ENCODE assay signal across 7 mouse cellular contexts in genomic region chr13:49421959-49422358, GRCm38 (mm10). TPM values are rescaled to one million over a fixed set of nuclear protein-coding genes. Genes with fewer than 3 reads are reported as not detected.
DNase-seq lines count a peak whose midpoint lies in the region; ATAC-seq and TF ChIP-seq lines count a peak whose summit lies in the region.

No protein-coding gene starts in this region.

- no peaks in the 10 kb centered on the region for H3K9me3 ChIP-seq in neural tube, embryonic 11.5 days (ENCODE audit: control insufficient read depth, low read length)
- H3K9me3 ChIP-seq in limb, embryonic 14.5 days (ENCODE audit: control insufficient read depth, low read length), result no peaks in the 10 kb centered on the region
- no peaks in the 10 kb centered on the region for H3K9me3 ChIP-seq in stomach, embryonic 16.5 days (replicated peaks; ENCODE audit: control insufficient read depth, low read length)

- H3K27me3 ChIP-seq in neural tube, embryonic 11.5 days (ENCODE audit: control insufficient read depth, insufficient read depth, low read length), result no peaks in the 10 kb centered on the region
- no peaks in the 10 kb centered on the region for H3K27me3 ChIP-seq in limb, embryonic 14.5 days (ENCODE audit: control insufficient read depth, insufficient read depth, low read length)
- no peaks in the 10 kb centered on the region for H3K27me3 ChIP-seq in stomach, embryonic 16.5 days (ENCODE audit: control insufficient read depth, insufficient read depth, low read length)

- H3K4me2 ChIP-seq in neural tube, embryonic 11.5 days (ENCODE audit: low read depth), result peak overlapping the region; percentile 93
- H3K4me2 ChIP-seq in limb, embryonic 14.5 days (replicated peaks; ENCODE audit: low read depth, low read length, severe bottlenecking), result peak overlapping the region; percentile 86
- H3K4me2 ChIP-seq in stomach, embryonic 16.5 days (ENCODE audit: low read depth, low read length), result peak overlapping the region; percentile 95

- peak overlapping the region; percentile 86 for H3K4me3 ChIP-seq in neural tube, embryonic 11.5 days (ENCODE audit: low read depth, low read length)
- H3K4me3 ChIP-seq in embryonic fibroblast, embryonic 13.5 days (ENCODE audit: insufficient read depth, low read length), result peak overlapping the region; percentile 72
- peak overlapping the region; percentile 89 for H3K4me3 ChIP-seq in limb, embryonic 14.5 days (replicated peaks; ENCODE audit: low read length)
- peak overlapping the region; percentile 93 for H3K4me3 ChIP-seq in stomach, embryonic 16.5 days (replicated peaks; ENCODE audit: low read length)

- DNase-seq in neural tube, embryonic 11.5 days (ENCODE audit: low spot score), result no peak
- DNase-seq in neural tube, embryonic 10.5 days (ENCODE audit: extremely low spot score, low spot score), result no peak
- DNase-seq in limb, embryonic 14.5 days (ENCODE audit: low spot score), result no peak
- no peak for DNase-seq in left cerebral cortex, adult 8-10 months (ENCODE audit: low spot score in 2 of 2)

- H3K27ac ChIP-seq in neural tube, embryonic 11.5 days (ENCODE audit: low read depth, low read length), result no peak overlapping the region
- no peak overlapping the region for H3K27ac ChIP-seq in embryonic fibroblast, embryonic 13.5 days (ENCODE audit: insufficient read depth, low read length)
- no peak overlapping the region for H3K27ac ChIP-seq in limb, embryonic 14.5 days (replicated peaks; ENCODE audit: low read depth, low read length)
- peak overlapping the region; percentile 70; the same call in 1 of the 2 replicates for H3K27ac ChIP-seq in stomach, embryonic 16.5 days (ENCODE audit: low read length)

- WGBS in neural tube, embryonic 11.5 days, result 25% methylated on average over 4 of the region's 4 CpGs
- 21% methylated on average over 4 of the region's 4 CpGs for WGBS in limb, embryonic 14.5 days
- 16% methylated on average over 4 of the region's 4 CpGs for WGBS in stomach, embryonic 16.5 days

- H3K9ac ChIP-seq in neural tube, embryonic 11.5 days (ENCODE audit: low read length), result peak overlapping the region; percentile 75
- H3K9ac ChIP-seq in limb, embryonic 14.5 days (ENCODE audit: low read depth, low read length, severe bottlenecking), result peak overlapping the region; percentile 70
- peak overlapping the region; percentile 90 for H3K9ac ChIP-seq in stomach, embryonic 16.5 days (ENCODE audit: low read length)

- no peak for TF ChIP-seq CTCF in embryonic fibroblast, embryonic 13.5 days (IDR thresholded peaks at IDR 0.05; ENCODE audit: borderline replicate concordance, insufficient read depth, low read length)

- no peaks in the 10 kb centered on the region for H3K36me3 ChIP-seq in neural tube, embryonic 11.5 days (ENCODE audit: control insufficient read depth, insufficient read depth, low read length)
- H3K36me3 ChIP-seq in limb, embryonic 14.5 days (ENCODE audit: control insufficient read depth, insufficient read depth, low read length), result no peaks in the 10 kb centered on the region
- no peaks in the 10 kb centered on the region for H3K36me3 ChIP-seq in stomach, embryonic 16.5 days (ENCODE audit: control insufficient read depth, insufficient read depth, low read length)

- peaks cover 11% of the 10 kb centered on the region for H3K4me1 ChIP-seq in neural tube, embryonic 11.5 days (ENCODE audit: control insufficient read depth, insufficient read depth, low read length)
- peaks cover 8% of the 10 kb centered on the region; the same call in 1 of the 2 replicates for H3K4me1 ChIP-seq in embryonic fibroblast, embryonic 13.5 days (ENCODE audit: control insufficient read depth, insufficient read depth, low read length)
- H3K4me1 ChIP-seq in limb, embryonic 14.5 days (ENCODE audit: control insufficient read depth, insufficient read depth, low read length), result peaks cover 16% of the 10 kb centered on the region
- H3K4me1 ChIP-seq in stomach, embryonic 16.5 days (ENCODE audit: control insufficient read depth, insufficient read depth, low read length), result peaks cover 11% of the 10 kb centered on the region

- TF ChIP-seq POLR2A in embryonic fibroblast, embryonic 13.5 days (IDR thresholded peaks at IDR 0.05; ENCODE audit: low read depth, low read length), result no peak
- no peak for TF ChIP-seq POLR2A in limb, embryonic 14.5 days (IDR thresholded peaks at IDR 0.05; ENCODE audit: borderline replicate concordance, extremely low read depth, insufficient read depth, insufficient read length)

- no peak for ATAC-seq in neural tube, embryonic 11.5 days (ENCODE audit: insufficient read depth, low FRiP score, low TSS enrichment)
- ATAC-seq in limb, embryonic 14.5 days (ENCODE audit: low FRiP score, low read depth), result no peak
- no peak for ATAC-seq in stomach, embryonic 16.5 days (ENCODE audit: insufficient read depth, low FRiP score)
- ATAC-seq in granulocyte monocyte progenitor cell, adult 5-6 weeks (replicated peaks; ENCODE audit: poor library complexity, severe bottlenecking), result no peak

RNA-seq across cellular contexts. Expression of gene Ippk, which starts 0.9 kb away (rescaled TPM):
- polyA plus RNA-seq in neural tube, embryonic 11.5 days (2014; fragmentation: Nextera tagmentation; extraction: Ambion mirVana), result 16.2 and 19.7 TPM in 2 replicates
- 10.4 and 10.8 TPM in 2 replicates for polyA plus RNA-seq in embryonic fibroblast, embryonic 13.5 days (2011; ENCODE audit: insufficient read length, low read depth, missing spikeins)
- 9.0 and 9.8 TPM in 2 replicates for polyA plus RNA-seq in limb, embryonic 14.5 days (2012; rRNA removed)
- polyA plus RNA-seq in limb, embryonic 14.5 days (2014; fragmentation: Nextera tagmentation; extraction: Ambion mirVana), result 14.3 and 14.5 TPM in 2 replicates
- 20.0 and 20.8 TPM in 2 replicates for polyA plus RNA-seq in stomach, embryonic 16.5 days (2015; fragmentation: Nextera tagmentation; extraction: Ambion mirVana)
- total RNA-seq in granulocyte monocyte progenitor cell, adult 5-6 weeks (2014; fragmentation: Nextera tagmentation), result 6.3 and 6.5 TPM in 2 replicates
- total RNA-seq in granulocyte monocyte progenitor cell, adult 5-6 weeks (2017), result 13.8 and 19.4 TPM in 2 replicates
- 10 to 100 TPM; 16.5 to 21.5 (median 16.8) TPM for total RNA-seq in left cerebral cortex, adult 8-10 months (2022)
